Mouse (Mus musculus) small intestine, adult 2 months (tissue): ENCODE measurements at regions not wholly inside any gene's neighbourhood (a gene's known extent, or its start where the extent isn't known, plus 50 kb on each side); places are given as distances from the start of the nearest gene placed in this dataset.

ENCODE experiments used
- H3K27ac ChIP-seq: fragments of 200-500 bp; 2 replicates; pipeline ENCODE4 v1.5.1; 2012; ENCODE audit warnings: low read depth, low read length, control low read depth, inconsistent platforms; ENCODE audit not compliant: insufficient read depth
- H3K27me3 ChIP-seq: fragments of 200-500 bp; 2 replicates; pipeline ENCODE4 v1.6.1; 2012; ENCODE audit warnings: mild to moderate bottlenecking, moderate library complexity, low read length, inconsistent platforms; ENCODE audit not compliant: control insufficient read depth, insufficient read depth
- H3K36me3 ChIP-seq: fragments of 200-500 bp; 2 replicates; pipeline ENCODE4 v1.6.1; 2012; ENCODE audit warnings: mild to moderate bottlenecking, low read length, control low read depth, inconsistent platforms; ENCODE audit not compliant: control insufficient read depth, insufficient read depth
- H3K4me1 ChIP-seq: fragments of 200-500 bp; 2 replicates; pipeline ENCODE4 v1.6.1; 2012; ENCODE audit warnings: low read length, inconsistent platforms, mixed read lengths; ENCODE audit not compliant: control insufficient read depth, insufficient read depth, insufficient read length
- H3K4me3 ChIP-seq: fragments of 200-500 bp; 2 replicates; pipeline ENCODE4 v1.5.1; 2012; ENCODE audit warnings: low read depth, mild to moderate bottlenecking, control low read depth, inconsistent platforms, low read length, moderate library complexity
- CTCF ChIP-seq: fragments of 200-500 bp; IDR thresholded peaks from 2 replicates; pipeline ENCODE4 v1.5.1; 2012; ENCODE audit warnings: low read depth, mild to moderate bottlenecking, control low read depth, inconsistent platforms, low read length, moderate library complexity, mixed read lengths; ENCODE audit not compliant: insufficient replicate concordance, insufficient read length; ENCODE audit errors: extremely low read depth
- POLR2A ChIP-seq: fragments of 200-500 bp; IDR thresholded peaks from 2 replicates; pipeline ENCODE4 v1.6.1; 2012; ENCODE audit warnings: low read depth, mild to moderate bottlenecking, control low read depth, inconsistent platforms, low read length, moderate library complexity
- WGBS: fragments of 180-500 bp; shearing (Covaris S2); methylation state at CpG from one replicate; pipeline ENCODE4 v1.1.7; 2018; 5-methylcytosine and 5-hydroxymethylcytosine counted together

DNA sequence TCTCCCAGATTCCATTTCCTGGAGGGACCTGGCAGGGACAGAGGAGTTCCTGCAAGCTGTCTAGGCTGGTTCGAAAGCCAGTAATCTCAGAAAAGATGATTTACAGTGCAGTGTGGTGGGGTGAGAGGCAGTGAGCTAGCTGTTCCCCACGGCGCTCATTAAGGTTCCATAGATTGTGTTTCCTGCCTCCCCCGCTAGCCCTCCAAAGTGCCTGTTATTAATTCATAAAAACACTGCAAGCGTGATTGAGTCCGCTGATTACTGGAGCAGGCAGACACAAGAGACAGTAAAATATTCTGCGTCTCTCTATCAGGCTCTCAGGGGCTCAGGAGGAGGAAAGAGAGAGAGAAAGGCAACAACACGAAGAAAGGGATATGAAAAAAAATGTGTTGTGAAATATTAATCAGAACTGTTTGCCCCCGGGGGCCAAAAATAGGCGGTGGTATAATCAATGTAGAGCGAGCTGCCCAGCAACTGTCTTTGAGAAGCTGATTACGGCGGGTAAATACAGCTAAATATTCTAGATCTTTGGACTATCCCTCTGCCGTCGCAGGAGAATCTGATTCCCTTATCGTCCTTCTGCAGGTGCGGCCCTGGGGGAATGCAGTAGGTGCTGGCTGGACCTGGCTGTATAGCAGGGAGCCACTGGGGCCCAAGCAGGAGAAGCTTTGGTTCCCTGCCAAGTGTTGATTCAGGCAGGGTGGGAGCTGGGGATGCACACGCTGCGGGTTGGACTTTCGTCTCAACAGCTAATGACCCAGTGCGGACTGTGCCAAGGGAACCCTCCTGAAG lies 211.3 kb downstream of the Tle3 start:
- peaks cover 13% of the 10 kb centered on the region; the same call in 1 of the 2 replicates for H3K4me1 ChIP-seq
- TF ChIP-seq POLR2A, result no peak
- no peak for TF ChIP-seq CTCF
- no peaks in the 10 kb centered on the region for H3K36me3 ChIP-seq
- H3K27me3 ChIP-seq, result no peaks in the 10 kb centered on the region
- no peak overlapping the region for H3K4me3 ChIP-seq
- H3K27ac ChIP-seq, result peak overlapping the region; percentile 68
- WGBS, result 26% methylated on average over 21 of the region's 21 CpGs

DNA sequence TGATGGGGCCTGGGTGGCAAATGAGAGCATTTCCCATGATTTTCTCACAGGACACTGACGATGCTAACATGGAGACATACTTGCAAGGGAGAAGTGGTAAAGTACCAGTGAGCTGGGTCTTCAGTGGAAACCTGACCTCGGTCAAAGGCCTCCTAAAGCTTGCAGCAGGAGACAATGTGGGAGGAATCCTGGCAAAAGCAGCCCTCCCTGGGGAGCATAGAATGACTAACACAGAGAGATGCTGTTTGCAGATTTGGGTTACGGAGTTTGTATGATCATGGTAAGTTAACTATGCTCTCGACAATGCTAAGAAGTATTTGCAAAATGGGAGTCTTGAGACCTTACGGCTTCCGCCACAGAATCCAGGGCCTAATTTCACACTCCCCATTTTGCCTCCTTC lies 208.9 kb downstream of the Tle3 start:
- Histone ChIP-seq H3K4me3 (no peak overlapping the region), H3K36me3 (no peaks in the 10 kb centered on the region), H3K27ac (no peak overlapping the region), H3K4me1 (peaks cover 13% of the 10 kb centered on the region; the same call in 1 of the 2 replicates), H3K27me3 (no peaks in the 10 kb centered on the region)
- TF ChIP-seq POLR2A (no peak), CTCF (no peak)
- WGBS, result 94% methylated on average over 6 of the region's 6 CpGs

GRCm38 (mm10) chr9:61578255-61578654 lies 206.1 kb downstream of the Tle3 start:
- no peak for TF ChIP-seq CTCF
- peaks cover 10% of the 10 kb centered on the region; the same call in 1 of the 2 replicates for H3K4me1 ChIP-seq
- no peak overlapping the region for H3K4me3 ChIP-seq
- WGBS, result 86% methylated on average over 5 of the region's 5 CpGs
- no peaks in the 10 kb centered on the region for H3K36me3 ChIP-seq
- H3K27ac ChIP-seq, result no peak overlapping the region
- no peaks in the 10 kb centered on the region for H3K27me3 ChIP-seq

DNA sequence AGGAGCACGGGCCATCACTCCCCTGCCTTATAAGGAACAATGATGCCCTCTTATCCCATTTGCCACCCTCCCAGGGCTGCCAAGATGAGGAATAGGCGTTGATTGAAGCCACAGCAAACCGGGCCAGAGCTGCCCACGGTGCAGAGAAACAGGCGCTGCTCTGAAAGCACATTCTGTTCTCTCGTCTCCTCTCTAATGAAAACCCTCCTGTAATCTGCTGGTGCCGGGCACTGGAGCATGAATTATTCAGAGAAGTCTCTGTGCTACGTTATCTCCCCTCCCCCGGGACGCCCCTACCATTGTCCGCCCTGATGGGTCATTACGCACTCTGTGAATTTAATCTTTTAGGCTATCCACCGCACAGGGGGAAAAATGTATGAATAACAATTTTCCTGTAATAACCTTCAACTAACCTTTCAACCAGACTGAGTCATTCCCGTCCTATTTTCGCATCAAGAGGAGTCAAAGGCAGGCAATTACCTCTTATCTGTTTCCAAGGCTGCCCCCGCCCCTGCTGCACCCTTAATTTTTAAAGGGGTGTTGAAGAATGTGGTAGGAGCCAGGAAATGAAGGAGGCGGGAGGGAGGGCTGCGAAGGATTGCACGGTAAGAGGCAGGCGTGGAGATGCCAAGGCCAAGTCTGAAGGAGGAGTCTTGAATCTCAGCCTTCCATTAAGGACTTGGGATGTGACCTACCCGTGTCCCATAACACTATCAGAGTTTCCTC lies 201.6 kb downstream of the Tle3 start:
- 58% methylated on average over 21 of the region's 21 CpGs for WGBS

GRCm38 (mm10) chr9:61563017-61563416 lies 190.9 kb downstream of the Tle3 start:
- WGBS, result 85% methylated on average over 8 of the region's 8 CpGs
- TF ChIP-seq CTCF (no peak), POLR2A (no peak)
- H3K4me1 ChIP-seq, result no peaks in the 10 kb centered on the region
- H3K27ac ChIP-seq, result no peak overlapping the region
- no peaks in the 10 kb centered on the region for H3K27me3 ChIP-seq
- no peaks in the 10 kb centered on the region for H3K36me3 ChIP-seq
- no peak overlapping the region for H3K4me3 ChIP-seq

More for the DNA sequence above, 201.6 kb downstream of the Tle3 start:
- Histone ChIP-seq H3K27ac (no peak overlapping the region), H3K27me3 (no peaks in the 10 kb centered on the region), H3K36me3 (no peaks in the 10 kb centered on the region), H3K4me3 (no peak overlapping the region), H3K4me1 (no peaks in the 10 kb centered on the region)
- TF ChIP-seq POLR2A (no peak), CTCF (no peak)

GRCm38 (mm10) chr9:61561551-61561950 lies 189.4 kb downstream of the Tle3 start:
- Histone ChIP-seq H3K27ac (no peak overlapping the region), H3K27me3 (no peaks in the 10 kb centered on the region), H3K4me1 (no peaks in the 10 kb centered on the region), H3K36me3 (no peaks in the 10 kb centered on the region), H3K4me3 (no peak overlapping the region)
- 68% methylated on average over 8 of the region's 8 CpGs for WGBS
- TF ChIP-seq POLR2A (no peak), CTCF (no peak)

DNA sequence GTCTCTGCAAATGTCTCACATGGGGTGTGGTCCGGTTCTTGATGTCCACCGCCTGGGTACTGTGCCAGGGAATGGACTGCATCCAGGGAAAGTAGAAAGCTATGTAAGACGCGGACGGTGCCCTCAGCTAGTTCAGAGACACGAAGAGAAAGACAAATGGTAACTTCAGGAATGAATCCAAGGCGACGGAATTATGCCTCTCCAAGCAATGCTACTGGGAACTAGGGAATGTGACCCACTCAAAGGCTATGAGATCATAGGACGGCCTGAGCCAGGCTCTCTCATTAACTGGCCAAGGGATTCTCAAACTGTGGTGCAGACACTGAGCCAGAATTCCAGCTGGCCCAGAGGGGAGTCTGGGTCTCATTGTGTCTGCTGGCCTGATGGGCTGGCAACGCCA lies 186.5 kb downstream of the Tle3 start:
- Histone ChIP-seq H3K27me3 (no peaks in the 10 kb centered on the region), H3K27ac (no peak overlapping the region), H3K4me1 (no peaks in the 10 kb centered on the region), H3K36me3 (no peaks in the 10 kb centered on the region), H3K4me3 (no peak overlapping the region)
- 80% methylated on average over 10 of the region's 10 CpGs for WGBS
- TF ChIP-seq CTCF (no peak), POLR2A (no peak)
